Mouse (Mus musculus) cerebellum, adult 9-11 months (tissue): ENCODE results near the gene BC034090.

Experiments used
- DNase-seq: peaks from one replicate; pipeline ENCODE4 v3.0.0; 2022

BC034090 gene

GRCm38 (mm10) chr1:155213912-155214311 lies 30.3 kb downstream of the BC034090 start:
- DNase-seq: no peak

DNA sequence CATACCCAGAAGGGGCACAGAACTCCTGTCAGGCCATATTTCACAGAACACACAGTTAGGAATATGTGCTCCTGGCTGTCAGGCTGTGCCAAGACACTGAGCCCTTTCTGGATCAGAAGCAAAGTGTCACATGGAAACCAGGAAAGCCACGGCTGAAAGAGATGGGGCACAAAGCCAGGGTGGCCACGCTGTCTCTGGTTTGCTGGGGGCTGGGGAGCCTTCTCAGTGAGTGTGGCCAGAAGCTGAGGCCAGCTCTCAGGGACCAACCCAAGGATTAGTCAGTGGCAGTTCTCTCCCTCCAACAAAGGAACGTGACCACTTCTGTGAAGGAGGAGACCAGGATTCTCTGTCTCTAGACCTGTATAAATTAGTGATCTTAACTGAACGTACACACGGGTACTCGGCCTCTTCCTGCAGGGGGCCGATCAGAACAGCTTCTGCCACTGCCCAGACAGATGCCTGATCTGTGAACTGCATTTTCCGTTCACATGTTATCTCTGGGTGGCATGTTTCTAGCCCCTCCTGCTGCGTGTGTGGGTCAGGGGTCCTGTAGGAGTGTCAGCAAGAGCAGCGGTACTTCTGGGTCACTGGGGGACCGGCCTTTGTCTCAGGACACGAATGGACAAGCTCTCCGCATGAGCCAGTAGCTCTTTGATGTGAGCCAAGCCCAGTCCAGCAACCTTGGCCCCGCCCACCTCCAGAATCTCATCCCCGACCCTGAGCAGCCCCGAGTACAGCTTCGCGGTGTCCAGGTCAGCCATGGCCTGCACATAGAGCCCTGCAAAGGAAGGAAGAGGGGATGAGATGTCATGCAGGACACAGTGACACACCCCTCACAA lies 31.1 kb downstream of the BC034090 start:
- DNase-seq: no peak

- DNase-seq: peak; percentile 46
Measured at GRCm38 (mm10) chr1:155212493-155212892, 31.8 kb downstream of the BC034090 start.

- DNase-seq: peak; percentile 28
Measured at GRCm38 (mm10) chr1:155212081-155212480, 32.2 kb downstream of the BC034090 start.

DNA sequence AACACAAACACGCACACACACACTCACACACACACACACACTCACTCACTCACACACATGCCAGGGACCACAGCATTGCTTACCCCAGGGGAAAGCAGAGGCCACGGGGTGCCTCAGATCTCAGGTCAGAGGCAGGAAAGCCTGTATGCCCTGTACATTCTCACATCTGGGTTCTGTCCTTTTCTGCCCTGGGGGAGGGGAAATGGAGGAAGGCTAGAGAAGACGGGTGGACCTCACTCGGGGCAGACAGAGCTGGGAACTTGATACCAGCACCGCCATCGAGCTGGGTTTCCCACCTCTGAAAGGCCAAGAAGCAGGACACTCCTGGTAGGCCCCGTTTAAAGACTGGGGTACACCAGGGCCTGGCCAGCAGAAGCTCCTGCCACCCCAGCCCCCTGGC lies 33.2 kb downstream of the BC034090 start:
- no peak for DNase-seq

- peak; percentile 83 for DNase-seq
Measured at GRCm38 (mm10) chr1:155210011-155210763, 34.1 kb downstream of the BC034090 start.

DNA sequence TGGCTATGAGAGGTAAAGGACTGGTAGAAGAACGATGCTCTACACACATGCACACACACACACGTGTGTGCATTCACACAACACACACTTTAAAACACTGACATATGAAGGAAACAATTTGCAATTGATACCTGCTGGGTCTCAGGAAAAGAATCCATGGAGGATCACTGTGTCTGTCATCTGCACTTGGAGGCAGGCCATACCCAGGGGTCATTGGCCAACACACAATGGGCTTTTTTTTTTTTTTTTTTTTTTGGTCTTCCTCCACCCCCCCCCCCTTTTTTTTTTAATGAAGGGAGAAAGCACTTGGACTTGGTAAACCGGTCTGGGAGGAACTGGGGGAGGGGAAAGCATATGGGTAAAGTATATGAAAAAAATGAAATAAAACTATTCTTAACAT lies 36.4 kb downstream of the BC034090 start:
- no peak for DNase-seq

DNA sequence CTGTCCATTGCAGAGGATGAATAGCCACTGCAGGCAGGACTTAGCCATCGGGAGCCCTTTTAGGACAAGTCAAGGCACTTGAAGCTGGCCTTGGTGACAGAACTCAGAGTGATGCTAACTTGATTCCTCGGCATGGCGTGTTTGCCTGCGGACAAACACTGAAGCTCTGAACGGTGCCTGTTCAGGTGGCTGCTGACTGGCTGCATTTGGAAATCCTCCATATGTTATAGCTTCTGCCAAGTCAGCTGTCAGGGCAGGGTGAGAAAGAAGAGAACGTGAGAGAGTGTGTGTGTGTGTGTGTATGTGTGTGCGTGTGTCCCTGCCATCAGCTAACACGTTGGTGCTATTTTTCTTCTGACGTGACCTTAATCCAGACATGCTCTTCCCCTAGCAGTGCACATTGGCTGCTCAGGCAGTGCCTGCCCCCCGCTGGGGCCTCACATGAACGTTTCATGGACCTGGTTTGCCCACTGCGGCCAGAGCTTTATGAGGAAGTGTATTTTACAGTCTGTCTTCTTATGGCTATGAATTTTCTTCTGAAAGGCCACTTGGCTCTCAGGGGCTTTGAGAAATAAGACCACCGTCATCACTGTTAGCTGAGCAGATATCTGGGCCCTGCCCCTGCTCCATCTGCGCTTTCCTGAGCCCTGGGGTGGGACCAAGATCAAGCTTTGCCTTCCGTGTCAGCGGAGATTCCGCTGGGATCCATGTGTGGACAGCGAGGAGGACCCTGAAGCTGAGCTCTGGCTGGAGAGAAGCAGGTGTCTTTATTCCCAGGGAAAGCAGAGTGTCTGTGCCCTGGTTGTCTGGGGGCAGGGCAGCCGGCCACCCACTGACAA lies 38.2 kb downstream of the BC034090 start:
- DNase-seq: no peak

DNA sequence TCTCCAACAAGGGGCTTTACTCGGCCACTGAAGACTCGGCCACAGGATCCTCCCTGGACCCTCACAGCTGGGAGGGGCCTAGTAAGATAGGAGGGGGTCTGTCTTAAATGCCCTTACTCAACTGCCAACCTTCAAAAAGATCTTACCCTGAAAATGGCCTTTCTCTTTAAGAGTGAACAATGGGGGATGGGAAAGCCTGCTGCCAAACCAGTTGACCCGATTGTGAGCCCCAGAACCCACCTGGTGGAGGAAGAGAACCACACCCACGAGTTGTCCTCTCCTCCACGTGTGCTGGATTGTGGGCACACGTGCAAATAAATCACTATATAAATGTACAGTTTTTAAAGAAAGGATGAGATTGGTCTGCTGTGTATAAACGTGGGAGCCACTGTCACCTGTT lies 38.9 kb downstream of the BC034090 start:
- no peak for DNase-seq

- peak; percentile 73 for DNase-seq
Measured at GRCm38 (mm10) chr1:155204560-155205162, 39.6 kb downstream of the BC034090 start.

DNA sequence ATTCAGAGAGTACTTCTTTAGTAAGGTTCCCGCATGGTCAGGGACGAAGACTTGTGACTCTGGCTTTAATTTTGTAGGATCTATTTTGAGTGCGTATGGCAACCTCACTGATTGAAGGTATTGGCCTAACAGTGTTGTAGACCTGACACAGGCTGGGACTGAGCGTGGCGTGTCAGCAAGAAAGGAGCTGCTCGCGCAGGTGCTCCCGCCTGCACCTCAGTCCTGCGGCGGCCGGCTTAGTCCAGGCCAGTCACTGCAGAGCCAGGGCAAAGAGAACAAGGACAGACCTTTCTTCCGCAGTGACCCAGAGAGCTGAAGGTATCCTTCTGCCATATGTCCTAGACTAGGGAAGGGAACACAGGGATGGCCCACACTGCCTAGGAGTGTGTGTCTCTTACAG lies 40.3 kb downstream of the BC034090 start:
- DNase-seq: no peak

- DNase-seq: no peak
Measured at GRCm38 (mm10) chr1:155203101-155203500, 41.1 kb downstream of the BC034090 start.

- DNase-seq: no peak
Measured at GRCm38 (mm10) chr1:155202472-155202871, 41.8 kb downstream of the BC034090 start.

DNA sequence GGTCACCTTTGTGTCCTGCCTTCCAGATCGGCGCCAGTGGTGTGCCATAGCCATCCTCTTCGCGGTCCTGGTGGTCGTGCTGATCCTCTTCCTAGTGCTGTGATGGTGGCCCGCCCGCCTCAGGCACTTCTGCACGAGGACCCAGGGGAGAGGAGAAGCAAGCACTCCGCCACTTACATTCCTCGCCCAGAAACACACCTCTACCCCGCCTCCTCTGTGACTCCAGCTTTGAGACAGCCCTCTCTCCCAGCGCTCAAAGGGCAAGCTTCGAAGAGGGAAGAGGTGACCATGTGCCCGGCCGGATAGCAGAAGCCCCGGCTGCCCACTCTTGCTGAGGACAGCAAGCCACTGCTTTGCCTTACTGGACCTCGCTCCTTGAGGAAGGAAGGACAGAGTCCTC lies 42.3 kb downstream of the BC034090 start:
- DNase-seq: no peak

DNA sequence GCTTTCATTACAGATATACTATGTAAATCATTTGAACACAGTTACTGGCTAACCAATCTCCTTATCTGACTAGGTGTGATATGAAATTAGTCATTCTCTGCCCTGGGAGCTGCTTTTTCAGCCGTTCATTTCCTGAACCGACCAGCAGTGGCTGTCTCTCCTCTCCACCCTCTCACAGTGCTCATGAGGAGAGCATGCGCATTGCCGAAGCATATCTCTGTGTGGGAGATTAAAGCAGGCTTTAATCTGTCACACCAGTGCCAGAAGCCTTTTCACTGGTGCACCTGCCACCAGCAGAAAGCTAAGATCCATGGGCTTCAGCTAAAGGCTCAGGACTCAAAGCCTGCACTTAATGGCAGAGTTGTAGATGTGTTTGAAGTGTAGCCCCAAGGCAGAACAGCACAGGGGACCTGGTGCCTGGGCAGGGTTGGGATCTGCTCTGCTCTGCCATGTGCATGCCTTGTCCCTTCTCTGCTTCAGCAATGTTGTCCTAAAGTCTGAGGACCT lies 42.8 kb downstream of the BC034090 start:
- DNase-seq: no peak

- DNase-seq: peak; percentile 14
Measured at GRCm38 (mm10) chr1:155200967-155201366, 43.3 kb downstream of the BC034090 start.

- DNase-seq: no peak
Measured at GRCm38 (mm10) chr1:155199522-155199921, 44.7 kb downstream of the BC034090 start.

- no peak for DNase-seq
Measured at GRCm38 (mm10) chr1:155196691-155197090, 47.6 kb downstream of the BC034090 start.

DNA sequence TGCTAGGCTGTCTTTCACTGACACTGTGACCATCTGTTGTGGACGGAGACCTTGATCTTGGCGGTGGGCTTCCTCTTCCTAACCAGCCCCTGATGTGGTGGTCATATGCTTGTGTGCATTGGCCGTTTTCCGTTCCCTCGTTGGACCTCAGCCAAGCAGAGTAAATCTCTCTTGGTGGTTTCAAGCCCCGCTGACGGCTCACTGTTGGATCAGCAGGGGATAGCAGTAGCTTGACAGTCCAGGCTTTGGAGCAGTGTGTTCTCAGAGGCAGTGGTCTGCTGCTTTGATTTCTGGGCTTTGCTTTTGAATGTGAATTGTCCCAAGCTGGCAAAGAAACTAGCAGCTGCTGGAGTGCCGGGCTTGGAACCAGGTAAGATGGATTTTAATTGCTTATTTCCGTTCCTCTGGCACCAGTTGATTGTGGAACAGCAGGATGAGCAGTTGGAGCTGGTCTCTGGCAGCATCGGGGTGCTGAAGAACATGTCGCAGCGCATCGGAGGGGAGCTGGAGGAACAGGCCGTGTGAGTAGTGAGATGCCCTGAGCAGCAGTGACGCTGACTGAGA lies 51.4 kb downstream of the BC034090 start:
- peak; percentile 69 for DNase-seq

- DNase-seq: peak; percentile 77
Measured at GRCm38 (mm10) chr1:155191671-155192070, 52.6 kb downstream of the BC034090 start.

GRCm38 (mm10) chr1:155191219-155191618 lies 53.0 kb downstream of the BC034090 start:
- DNase-seq: peak; percentile 33

GRCm38 (mm10) chr1:155188656-155189055 lies 55.6 kb downstream of the BC034090 start:
- no peak for DNase-seq
